Mouse (Mus musculus) megakaryocyte, embryonic 14.5 days (primary cell): ENCODE results near the gene Sema4d. TPM values are rescaled to one million over a fixed set of nuclear protein-coding genes. Genes with fewer than 3 reads are reported as not detected.
A peak's percentile ranks its signal among the peaks of the same experiment; 100 is the strongest.

Experiments used
- H3K27me3 ChIP-seq: replicated peaks from 2 replicates; pipeline ENCODE3; 2012; ENCODE audit warnings: inconsistent platforms
- H3K36me3 ChIP-seq: replicated peaks from 2 replicates; pipeline ENCODE3; 2012; ENCODE audit warnings: low read length, inconsistent platforms, mixed read lengths
- H3K4me1 ChIP-seq: 2 replicates; pipeline ENCODE4 v1.6.1; 2012; ENCODE audit warnings: inconsistent platforms
- H3K4me3 ChIP-seq: replicated peaks from 2 replicates; pipeline ENCODE3; 2012; ENCODE audit warnings: moderate library complexity, mild to moderate bottlenecking, inconsistent platforms
- H3K9me3 ChIP-seq: 2 replicates; pipeline ENCODE4 v1.6.1; 2012; ENCODE audit warnings: inconsistent platforms
- FLI1 ChIP-seq: IDR thresholded peaks from 2 replicates; pipeline ENCODE4 v1.6.1; 2012; ENCODE audit warnings: low read length, inconsistent platforms, mixed read lengths
- GATA1 ChIP-seq: IDR thresholded peaks from 3 replicates; pipeline ENCODE4 v1.6.1; 2012; ENCODE audit warnings: mixed read lengths, low read length, inconsistent platforms, borderline replicate concordance
- polyA plus RNA-seq: library from polyadenylated mRNA; stranded (reverse); fragments of >175 nt; gene quantifications from 2 replicates; pipeline ENCODE4 v1.2.3, GENCODE M21; 2012; ENCODE audit warnings: low replicate concordance; ENCODE audit not compliant: insufficient read depth

The Sema4d gene
- polyA plus RNA-seq, 1 experiment = 55.2 TPM

- Histone ChIP-seq H3K27me3 (no peaks in the 10 kb centered on the region), H3K4me1 (peaks cover 69% of the 10 kb centered on the region), H3K36me3 (no peaks in the 10 kb centered on the region), H3K9me3 (no peaks in the 10 kb centered on the region), H3K4me3 (peak overlapping the region; percentile 65)
- TF ChIP-seq FLI1 (no peak), GATA1 (no peak)
Measured at GRCm38 (mm10) chr13:51797899-51798746, 4.6 kb upstream of the Sema4d start.

- Histone ChIP-seq H3K4me1 (peaks cover 78% of the 10 kb centered on the region), H3K9me3 (no peaks in the 10 kb centered on the region), H3K4me3 (peak overlapping the region; percentile 98), H3K27me3 (no peaks in the 10 kb centered on the region), H3K36me3 (peaks cover 26% of the 10 kb centered on the region)
- no peak for TF ChIP-seq GATA1
- no peak for TF ChIP-seq FLI1
Measured at GRCm38 (mm10) chr13:51793948-51794347, 401 bp upstream of the Sema4d start.

- Histone ChIP-seq H3K9me3 (no peaks in the 10 kb centered on the region), H3K36me3 (peaks cover 33% of the 10 kb centered on the region), H3K4me3 (peak overlapping the region; percentile 98), H3K4me1 (peaks cover 78% of the 10 kb centered on the region), H3K27me3 (no peaks in the 10 kb centered on the region)
- no peak; the same call in 1 of the 2 replicates for TF ChIP-seq FLI1
- TF ChIP-seq GATA1 = no peak
Measured at GRCm38 (mm10) chr13:51792729-51793424, 670 bp downstream of the Sema4d start.

DNA sequence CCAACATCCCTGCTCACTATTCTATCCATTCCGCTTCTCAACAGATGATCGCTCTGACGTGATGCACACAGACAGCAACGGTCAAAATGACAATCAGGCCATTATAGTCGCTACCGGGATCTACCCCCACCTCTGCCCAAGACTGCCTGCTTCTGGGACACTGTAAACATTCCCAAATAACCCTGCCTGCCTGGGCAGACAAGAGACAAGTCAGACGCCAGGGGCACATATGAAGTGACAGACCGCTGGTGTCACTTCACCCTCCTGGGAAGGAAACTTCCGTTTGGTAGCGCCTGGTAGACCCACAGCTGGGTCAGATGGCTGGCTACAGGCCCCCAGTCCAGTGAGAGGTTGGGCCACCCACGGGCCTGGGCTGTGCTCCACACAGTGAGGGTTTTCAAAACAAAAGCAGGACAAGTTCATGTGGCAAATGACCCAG is 1.4 kb downstream of the Sema4d start:
- H3K27me3 ChIP-seq = no peaks in the 10 kb centered on the region
- no peaks in the 10 kb centered on the region for H3K9me3 ChIP-seq
- peaks cover 78% of the 10 kb centered on the region for H3K4me1 ChIP-seq
- H3K36me3 ChIP-seq = peaks cover 38% of the 10 kb centered on the region
- H3K4me3 ChIP-seq = peak overlapping the region; percentile 98
- TF ChIP-seq GATA1 (no peak), FLI1 (no peak)

GRCm38 (mm10) chr13:51791604-51792003 is 1.9 kb downstream of the Sema4d start:
- H3K4me1 ChIP-seq = peaks cover 78% of the 10 kb centered on the region
- TF ChIP-seq GATA1 (no peak), FLI1 (no peak)
- H3K27me3 ChIP-seq = no peaks in the 10 kb centered on the region
- no peaks in the 10 kb centered on the region for H3K9me3 ChIP-seq
- peaks cover 42% of the 10 kb centered on the region for H3K36me3 ChIP-seq
- peak overlapping the region; percentile 98 for H3K4me3 ChIP-seq

DNA sequence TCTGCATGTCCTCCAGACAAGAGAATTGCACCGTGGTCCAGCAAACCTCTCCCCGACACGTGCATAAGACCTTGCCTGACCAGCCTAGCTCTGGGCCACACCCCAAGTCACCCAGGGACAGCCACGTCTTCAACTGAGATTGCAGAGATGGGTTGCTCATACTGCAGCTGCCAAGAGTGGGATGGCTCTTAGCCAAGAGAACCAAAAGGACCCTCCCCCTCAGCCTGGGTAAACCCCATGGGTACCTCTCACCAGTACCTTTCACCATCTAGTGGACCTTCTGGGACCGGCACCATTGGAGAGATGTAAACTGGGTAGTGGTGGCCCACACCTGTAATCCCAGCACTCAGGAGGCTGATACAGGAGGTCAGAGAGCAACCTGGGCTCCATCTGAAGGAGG is 2.8 kb downstream of the Sema4d start:
- peaks cover 50% of the 10 kb centered on the region for H3K36me3 ChIP-seq
- H3K9me3 ChIP-seq = no peaks in the 10 kb centered on the region
- H3K4me3 ChIP-seq = peak overlapping the region; percentile 62
- TF ChIP-seq FLI1 (no peak), GATA1 (no peak)
- peaks cover 80% of the 10 kb centered on the region for H3K4me1 ChIP-seq
- no peaks in the 10 kb centered on the region for H3K27me3 ChIP-seq

- peaks cover 88% of the 10 kb centered on the region for H3K4me1 ChIP-seq
- H3K27me3 ChIP-seq = no peaks in the 10 kb centered on the region
- H3K36me3 ChIP-seq = peaks cover 72% of the 10 kb centered on the region
- H3K4me3 ChIP-seq = no peak overlapping the region
- TF ChIP-seq GATA1 = no peak
- TF ChIP-seq FLI1 = no peak
- no peaks in the 10 kb centered on the region for H3K9me3 ChIP-seq
Measured at GRCm38 (mm10) chr13:51787858-51788257, 5.7 kb downstream of the Sema4d start.

DNA sequence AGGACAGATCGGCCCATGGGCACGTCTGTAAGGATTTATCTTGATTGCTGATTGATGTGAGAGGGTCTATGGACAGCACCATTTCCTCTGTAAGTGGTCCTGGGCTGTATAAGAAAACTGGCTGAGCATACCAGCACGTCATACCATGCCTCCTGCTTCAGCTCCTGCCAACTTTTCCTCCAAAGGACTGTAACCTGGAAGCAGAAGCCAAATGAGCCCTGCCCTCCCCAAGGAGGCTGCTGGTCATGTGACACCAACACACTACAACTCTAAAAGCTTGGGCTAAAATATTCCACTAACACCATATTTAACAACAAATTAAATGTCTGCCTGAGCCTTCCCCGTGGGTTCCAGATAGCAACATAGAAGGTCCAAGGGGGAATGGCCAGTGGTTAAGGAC is 6.9 kb downstream of the Sema4d start:
- H3K4me1 ChIP-seq = peaks cover 89% of the 10 kb centered on the region
- no peaks in the 10 kb centered on the region for H3K9me3 ChIP-seq
- H3K36me3 ChIP-seq = peaks cover 81% of the 10 kb centered on the region
- no peak overlapping the region for H3K4me3 ChIP-seq
- H3K27me3 ChIP-seq = no peaks in the 10 kb centered on the region
- no peak for TF ChIP-seq GATA1
- no peak for TF ChIP-seq FLI1

DNA sequence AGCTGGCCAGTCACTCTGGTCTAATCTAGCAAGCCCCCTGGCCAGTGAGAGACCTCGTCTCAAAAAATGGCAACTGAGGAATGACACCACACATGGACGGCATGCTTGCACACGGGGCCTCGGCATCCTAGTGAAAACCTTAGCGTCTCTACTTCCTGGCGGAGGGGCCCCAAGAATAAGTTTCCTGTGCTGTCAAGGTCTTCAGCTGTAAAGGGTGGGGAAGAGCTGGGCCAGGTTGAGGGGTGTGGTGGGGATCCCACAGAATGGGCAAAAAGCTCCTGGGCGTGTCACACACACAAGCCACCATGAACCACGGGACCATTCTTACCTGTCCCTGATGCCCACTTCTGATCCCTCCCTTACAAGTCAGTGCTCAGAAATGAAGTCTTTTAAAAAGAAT is 9.1 kb downstream of the Sema4d start:
- no peaks in the 10 kb centered on the region for H3K9me3 ChIP-seq
- H3K27me3 ChIP-seq = no peaks in the 10 kb centered on the region
- peaks cover 77% of the 10 kb centered on the region for H3K36me3 ChIP-seq
- no peak for TF ChIP-seq FLI1
- no peak for TF ChIP-seq GATA1
- peaks cover 89% of the 10 kb centered on the region for H3K4me1 ChIP-seq
- no peak overlapping the region for H3K4me3 ChIP-seq

- peaks cover 89% of the 10 kb centered on the region for H3K4me1 ChIP-seq
- no peak overlapping the region for H3K4me3 ChIP-seq
- no peaks in the 10 kb centered on the region for H3K9me3 ChIP-seq
- peaks cover 79% of the 10 kb centered on the region for H3K36me3 ChIP-seq
- H3K27me3 ChIP-seq = no peaks in the 10 kb centered on the region
- TF ChIP-seq GATA1 = no peak
- TF ChIP-seq FLI1 = no peak
Measured at GRCm38 (mm10) chr13:51783857-51784256, 9.7 kb downstream of the Sema4d start.
